Mouse (Mus musculus) limb, embryonic 14.5 days (tissue): ENCODE results near the gene Rbak. TPM values are rescaled to one million over a fixed set of nuclear protein-coding genes. Genes with fewer than 3 reads are reported as not detected.
"Not testable (repeated sequence)": the region's sequence is repeated elsewhere in the genome, so short reads cannot be mapped to it uniquely, and the experiment has no call there.

Experiments used
- ATAC-seq: fragments of 200-750 bp; cut with Nextera tagmentation; 2 replicates; pipeline ENCODE4 v1.8.0; 2017; ENCODE audit warnings: low read depth, moderate number of reproducible peaks, moderate TSS enrichment; ENCODE audit not compliant: low FRiP score
- DNase-seq: peaks from one replicate; pipeline ENCODE4 v3.0.0-alpha.2; 2015; ENCODE audit warnings: low spot score
- H3K27ac ChIP-seq: fragments of 300-500 bp; sonication (generic); replicated peaks from 2 replicates; pipeline ENCODE4 v1.5.1; 2014; ENCODE audit warnings: low read depth, mild to moderate bottlenecking, low read length, moderate library complexity, mixed read lengths
- H3K27me3 ChIP-seq: fragments of 300-500 bp; sonication (generic); 2 replicates; pipeline ENCODE4 v1.6.1; 2014; ENCODE audit warnings: low read length, mixed read lengths; ENCODE audit not compliant: control insufficient read depth, insufficient read depth
- H3K36me3 ChIP-seq: fragments of 300-500 bp; sonication (generic); 2 replicates; pipeline ENCODE4 v1.6.1; 2014; ENCODE audit warnings: mild to moderate bottlenecking, low read length, moderate library complexity, mixed read lengths; ENCODE audit not compliant: control insufficient read depth, insufficient read depth
- H3K4me1 ChIP-seq: fragments of 300-500 bp; sonication (generic); 2 replicates; pipeline ENCODE4 v1.6.1; 2014; ENCODE audit warnings: antibody characterized with exemption, low read length, mixed read lengths; ENCODE audit not compliant: control insufficient read depth, insufficient read depth
- H3K4me2 ChIP-seq: fragments of 300-500 bp; sonication (generic); replicated peaks from 2 replicates; pipeline ENCODE4 v1.6.1; 2014; ENCODE audit warnings: low read depth, mild to moderate bottlenecking, low read length, moderate library complexity; ENCODE audit not compliant: severe bottlenecking
- H3K4me3 ChIP-seq: fragments of 300-500 bp; sonication (generic); replicated peaks from 2 replicates; pipeline ENCODE4 v1.5.1; 2014; ENCODE audit warnings: low read length
- H3K9ac ChIP-seq: fragments of 300-500 bp; sonication (generic); 2 replicates; pipeline ENCODE4 v1.6.1; 2014; ENCODE audit warnings: mild to moderate bottlenecking, low read depth, low read length, moderate library complexity; ENCODE audit not compliant: severe bottlenecking
- H3K9me3 ChIP-seq: fragments of 300-500 bp; sonication (generic); 2 replicates; pipeline ENCODE4 v1.6.1; 2016; ENCODE audit warnings: low read length; ENCODE audit not compliant: control insufficient read depth
- POLR2A ChIP-seq: fragments of 200-500 bp; IDR thresholded peaks from 2 replicates; pipeline ENCODE4 v1.8.0; 2012; ENCODE audit warnings: inconsistent platforms, mild to moderate bottlenecking, moderate library complexity, borderline replicate concordance; ENCODE audit not compliant: insufficient read depth, insufficient read length; ENCODE audit errors: extremely low read depth
- WGBS: fragments of 180-500 bp; shearing (Covaris S2); extraction: QIAGEN DNeasy Blood & Tissue Kit; methylation state at CpG from one replicate; pipeline ENCODE4 v1.1.7; 2014; 5-methylcytosine and 5-hydroxymethylcytosine counted together
- polyA plus RNA-seq, 2 experiments: library from polyadenylated mRNA; depleted of rRNA in 1 of 2; stranded (reverse) in 1 of 2; unstranded in 1 of 2; fragments of >200 nt; fragmentation: Nextera tagmentation in 1 of 2; extraction: Ambion mirVana in 1 of 2; gene quantifications; 2 replicates each; pipeline versions ENCODE4 v1.2.1 to v1.2.3; 2012 to 2014

Gene Rbak
- polyA plus RNA-seq, 2 experiments: 8.8 to 21.0 TPM

GRCm38 (mm10) chr5:143205015-143205414, 24.4 kb upstream of the Rbak start:
- DNase-seq: no peak
- Histone ChIP-seq H3K27ac (no peak overlapping the region), H3K4me3 (no peak overlapping the region), H3K36me3 (no peaks in the 10 kb centered on the region), H3K27me3 (no peaks in the 10 kb centered on the region), H3K9me3 (peaks cover 6% of the 10 kb centered on the region; the same call in 1 of the 2 replicates), H3K4me1 (no peaks in the 10 kb centered on the region), H3K4me2 (no peak overlapping the region), H3K9ac (no peak overlapping the region)
- no peak for ATAC-seq
- WGBS: 76% methylated on average over 3 of the region's 3 CpGs
- TF ChIP-seq POLR2A: no peak

DNA sequence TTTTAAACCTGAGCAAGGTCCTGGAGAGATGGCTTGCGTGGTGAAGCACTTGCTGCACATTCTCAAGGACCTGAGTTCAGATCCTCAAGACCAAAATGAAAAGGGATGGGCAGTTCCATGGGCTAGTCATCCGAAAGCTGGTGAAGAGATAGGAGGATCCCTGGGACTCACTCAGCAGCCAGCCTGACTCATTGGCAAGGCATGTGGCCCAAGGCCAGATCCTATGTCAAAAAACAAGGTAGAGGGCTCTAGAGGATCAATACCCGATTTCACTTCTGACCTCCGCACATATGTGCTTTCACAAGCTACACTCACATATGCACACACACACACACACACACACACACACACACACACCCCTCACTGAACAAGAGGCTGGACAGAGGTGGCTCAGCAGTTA, 15.9 kb upstream of the Rbak start:
- no peaks in the 10 kb centered on the region for H3K9me3 ChIP-seq
- no peaks in the 10 kb centered on the region for H3K36me3 ChIP-seq
- H3K4me3 ChIP-seq: no peak overlapping the region
- DNase-seq: no peak
- no peak for ATAC-seq
- H3K4me2 ChIP-seq: no peak overlapping the region
- no peaks in the 10 kb centered on the region for H3K4me1 ChIP-seq
- no peak for TF ChIP-seq POLR2A
- 85% methylated on average over 4 of the region's 4 CpGs for WGBS
- H3K9ac ChIP-seq: no peak overlapping the region
- no peaks in the 10 kb centered on the region for H3K27me3 ChIP-seq
- no peak overlapping the region for H3K27ac ChIP-seq

DNA sequence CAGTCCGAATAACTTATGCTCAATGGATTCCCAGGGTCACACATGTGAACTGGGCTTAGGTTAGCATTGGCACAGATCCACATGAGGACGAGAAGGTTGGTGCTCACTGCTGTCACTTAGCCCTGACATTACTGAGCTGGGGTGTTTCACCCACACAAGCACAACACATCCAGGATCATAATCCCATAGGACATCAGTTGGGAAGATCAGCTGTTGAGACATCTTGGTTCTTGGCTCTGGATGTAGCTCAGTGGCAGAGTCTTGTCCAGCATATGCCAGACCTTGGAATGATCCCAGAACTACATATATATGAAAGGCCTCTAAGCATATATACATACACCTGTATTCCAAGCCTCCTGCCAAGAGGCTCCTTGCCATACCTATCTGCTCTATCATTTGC, 14.6 kb upstream of the Rbak start:
- ATAC-seq (no peak), DNase-seq (no peak)
- Histone ChIP-seq H3K4me2 (no peak overlapping the region), H3K4me3 (no peak overlapping the region), H3K27ac (no peak overlapping the region), H3K9ac (no peak overlapping the region), H3K27me3 (no peaks in the 10 kb centered on the region), H3K4me1 (no peaks in the 10 kb centered on the region), H3K36me3 (no peaks in the 10 kb centered on the region), H3K9me3 (no peaks in the 10 kb centered on the region)
- TF ChIP-seq POLR2A: no peak
- 54% methylated on average over 2 of the region's 2 CpGs for WGBS

DNA sequence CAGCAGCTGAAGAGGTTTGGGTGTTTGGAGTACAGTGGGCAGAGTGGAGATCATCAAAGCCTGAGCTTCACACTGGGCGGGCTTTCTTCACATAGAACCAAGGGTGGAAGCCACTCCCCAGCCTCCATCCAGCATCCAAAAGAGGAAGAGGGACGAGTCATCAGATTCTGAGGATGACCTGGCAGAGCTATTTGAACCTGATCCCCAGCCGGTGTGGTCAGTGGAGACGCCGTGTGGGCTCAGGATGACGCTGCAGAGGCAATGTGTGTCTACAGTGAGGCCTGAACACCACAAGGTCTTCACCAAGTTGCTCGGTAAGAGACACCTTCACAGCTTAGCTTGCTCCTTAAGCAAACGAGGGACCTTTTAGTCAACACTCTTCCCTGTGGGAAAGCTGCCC, 14.2 kb upstream of the Rbak start:
- not testable (repeated sequence) for H3K9me3 ChIP-seq, DNase-seq, H3K4me3 ChIP-seq, H3K9ac ChIP-seq, H3K4me2 ChIP-seq, H3K27me3 ChIP-seq, ATAC-seq, H3K36me3 ChIP-seq, H3K4me1 ChIP-seq, H3K27ac ChIP-seq
- WGBS: 56% methylated on average over 8 of the region's 8 CpGs

- no peak for DNase-seq
These were observed 12.2 kb upstream of the Rbak start for GRCm38 (mm10) chr5:143192806-143193205.

DNA sequence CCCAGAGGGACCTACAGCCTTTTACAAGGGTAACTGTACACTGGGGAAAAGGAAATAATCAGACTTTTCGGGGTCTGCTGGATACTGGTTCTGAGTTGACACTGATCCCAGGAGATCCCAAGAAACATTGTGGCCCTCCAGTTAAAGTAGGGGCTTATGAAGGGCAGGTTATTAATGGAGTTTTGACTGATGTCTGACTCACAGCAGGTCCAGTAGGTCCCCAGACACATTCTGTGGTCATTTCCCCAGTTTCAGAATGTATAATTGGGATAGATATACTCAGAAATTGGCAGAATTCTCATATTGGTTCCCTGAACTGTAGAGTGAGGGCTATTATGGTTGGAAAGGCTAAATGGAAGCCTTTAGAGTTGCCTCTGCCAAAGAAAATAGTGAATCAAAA, 7.4 kb upstream of the Rbak start:
- H3K4me3 ChIP-seq, H3K4me2 ChIP-seq, H3K4me1 ChIP-seq, H3K9ac ChIP-seq, H3K9me3 ChIP-seq, ATAC-seq, DNase-seq, H3K27ac ChIP-seq, H3K27me3 ChIP-seq, H3K36me3 ChIP-seq: not testable (repeated sequence)
- WGBS: no CpG with 5 or more reads among the region's 1 CpGs

More at GRCm38 (mm10) chr5:143192806-143193205, 12.2 kb upstream of the Rbak start:
- Histone ChIP-seq H3K9ac (no peak overlapping the region), H3K36me3 (no peaks in the 10 kb centered on the region), H3K27ac (no peak overlapping the region), H3K27me3 (no peaks in the 10 kb centered on the region), H3K4me3 (no peak overlapping the region), H3K4me1 (no peaks in the 10 kb centered on the region), H3K9me3 (no peaks in the 10 kb centered on the region), H3K4me2 (no peak overlapping the region)
- ATAC-seq: no peak
- whole genome bisulfite sequencing: 94% methylated on average over 8 of the region's 8 CpGs
- no peak for TF ChIP-seq POLR2A
